Mouse (Mus musculus): ENCODE measurements at regions not wholly inside any gene's neighbourhood (a gene's known extent, or its start where the extent isn't known, plus 50 kb on each side); places are given as distances from the start of the nearest gene placed in this dataset.

- Histone ChIP-seq H3K4me3 (ENCODE audit: low read depth, low read length) (no peak overlapping the region), H3K4me1 (ENCODE audit: control insufficient read depth, insufficient read depth, insufficient read length, low read length) (no peaks in the 10 kb centered on the region), H3K36me3 (ENCODE audit: control insufficient read depth, insufficient read depth, low read length) (no peaks in the 10 kb centered on the region), H3K27ac (ENCODE audit: insufficient read depth, low read depth, low read length) (no peak overlapping the region), H3K27me3 (ENCODE audit: control insufficient read depth, insufficient read depth, low read length) (no peaks in the 10 kb centered on the region)
- WGBS = 32% methylated on average over 7 of the region's 7 CpGs
- TF ChIP-seq POLR2A (IDR thresholded peaks at IDR 0.05; ENCODE audit: low read depth, low read length) = no peak
- TF ChIP-seq CTCF (IDR thresholded peaks at IDR 0.05; ENCODE audit: extremely low read depth, insufficient read length, insufficient replicate concordance, low read depth, low read length) = no peak
These were observed 132.6 kb upstream of the Smim23 start for GRCm38 (mm10) chr11:32956993-32957392.

GRCm38 (mm10) chr11:32952271-32952670 is 127.9 kb upstream of the Smim23 start:
- no peaks in the 10 kb centered on the region for H3K36me3 ChIP-seq (ENCODE audit: control insufficient read depth, insufficient read depth, low read length)
- no peaks in the 10 kb centered on the region for H3K27me3 ChIP-seq (ENCODE audit: control insufficient read depth, insufficient read depth, low read length)
- H3K27ac ChIP-seq (ENCODE audit: insufficient read depth, low read depth, low read length) = no peak overlapping the region
- no peaks in the 10 kb centered on the region for H3K4me1 ChIP-seq (ENCODE audit: control insufficient read depth, insufficient read depth, insufficient read length, low read length)
- TF ChIP-seq CTCF (IDR thresholded peaks at IDR 0.05; ENCODE audit: extremely low read depth, insufficient read length, insufficient replicate concordance, low read depth, low read length) (no peak), POLR2A (IDR thresholded peaks at IDR 0.05; ENCODE audit: low read depth, low read length) (no peak)
- H3K4me3 ChIP-seq (ENCODE audit: low read depth, low read length) = no peak overlapping the region

GRCm38 (mm10) chr11:32948132-32948531 is 123.7 kb upstream of the Smim23 start:
- no peak overlapping the region for H3K4me3 ChIP-seq (ENCODE audit: low read depth, low read length)
- whole genome bisulfite sequencing = 74% methylated on average over 4 of the region's 4 CpGs
- no peaks in the 10 kb centered on the region for H3K36me3 ChIP-seq (ENCODE audit: control insufficient read depth, insufficient read depth, low read length)
- no peaks in the 10 kb centered on the region for H3K4me1 ChIP-seq (ENCODE audit: control insufficient read depth, insufficient read depth, insufficient read length, low read length)
- TF ChIP-seq CTCF (IDR thresholded peaks at IDR 0.05; ENCODE audit: extremely low read depth, insufficient read length, insufficient replicate concordance, low read depth, low read length) = no peak
- TF ChIP-seq POLR2A (IDR thresholded peaks at IDR 0.05; ENCODE audit: low read depth, low read length) = no peak
- no peaks in the 10 kb centered on the region for H3K27me3 ChIP-seq (ENCODE audit: control insufficient read depth, insufficient read depth, low read length)
- no peak overlapping the region for H3K27ac ChIP-seq (ENCODE audit: insufficient read depth, low read depth, low read length)

GRCm38 (mm10) chr11:32946481-32947001 is 122.1 kb upstream of the Smim23 start:
- no peaks in the 10 kb centered on the region for H3K27me3 ChIP-seq (ENCODE audit: control insufficient read depth, insufficient read depth, low read length)
- WGBS = 51% methylated on average over 3 of the region's 3 CpGs
- TF ChIP-seq CTCF (IDR thresholded peaks at IDR 0.05; ENCODE audit: extremely low read depth, insufficient read length, insufficient replicate concordance, low read depth, low read length) = no peak
- no peak for TF ChIP-seq POLR2A (IDR thresholded peaks at IDR 0.05; ENCODE audit: low read depth, low read length)
- no peaks in the 10 kb centered on the region for H3K36me3 ChIP-seq (ENCODE audit: control insufficient read depth, insufficient read depth, low read length)
- H3K4me1 ChIP-seq (ENCODE audit: control insufficient read depth, insufficient read depth, insufficient read length, low read length) = no peaks in the 10 kb centered on the region
- H3K4me3 ChIP-seq (ENCODE audit: low read depth, low read length) = no peak overlapping the region
- H3K27ac ChIP-seq (ENCODE audit: insufficient read depth, low read depth, low read length) = no peak overlapping the region

GRCm38 (mm10) chr11:32945071-32945470 is 120.7 kb upstream of the Smim23 start:
- Histone ChIP-seq H3K4me3 (ENCODE audit: low read depth, low read length) (no peak overlapping the region), H3K36me3 (ENCODE audit: control insufficient read depth, insufficient read depth, low read length) (no peaks in the 10 kb centered on the region), H3K4me1 (ENCODE audit: control insufficient read depth, insufficient read depth, insufficient read length, low read length) (no peaks in the 10 kb centered on the region), H3K27me3 (ENCODE audit: control insufficient read depth, insufficient read depth, low read length) (no peaks in the 10 kb centered on the region), H3K27ac (ENCODE audit: insufficient read depth, low read depth, low read length) (no peak overlapping the region)
- WGBS = 80% methylated on average over 2 of the region's 2 CpGs
- TF ChIP-seq POLR2A (IDR thresholded peaks at IDR 0.05; ENCODE audit: low read depth, low read length) (no peak), CTCF (IDR thresholded peaks at IDR 0.05; ENCODE audit: extremely low read depth, insufficient read length, insufficient replicate concordance, low read depth, low read length) (no peak)

- WGBS = 77% methylated on average over 5 of the region's 5 CpGs
- TF ChIP-seq POLR2A (IDR thresholded peaks at IDR 0.05; ENCODE audit: low read depth, low read length) (no peak), CTCF (IDR thresholded peaks at IDR 0.05; ENCODE audit: extremely low read depth, insufficient read length, insufficient replicate concordance, low read depth, low read length) (no peak)
- H3K4me1 ChIP-seq (ENCODE audit: control insufficient read depth, insufficient read depth, insufficient read length, low read length) = no peaks in the 10 kb centered on the region
- H3K36me3 ChIP-seq (ENCODE audit: control insufficient read depth, insufficient read depth, low read length) = no peaks in the 10 kb centered on the region
- H3K27me3 ChIP-seq (ENCODE audit: control insufficient read depth, insufficient read depth, low read length) = no peaks in the 10 kb centered on the region
- H3K27ac ChIP-seq (ENCODE audit: insufficient read depth, low read depth, low read length) = no peak overlapping the region
- H3K4me3 ChIP-seq (ENCODE audit: low read depth, low read length) = no peak overlapping the region
These were observed 117.1 kb upstream of the Smim23 start for GRCm38 (mm10) chr11:32941331-32942009.

- Histone ChIP-seq H3K36me3 (ENCODE audit: control insufficient read depth, insufficient read depth, low read length) (no peaks in the 10 kb centered on the region), H3K4me3 (ENCODE audit: low read depth, low read length) (no peak overlapping the region)
- 73% methylated on average over 1 of the region's 1 CpGs for WGBS
These were observed 114.7 kb upstream of the Smim23 start for GRCm38 (mm10) chr11:32939102-32939501.

More at GRCm38 (mm10) chr11:32939102-32939501, 114.7 kb upstream of the Smim23 start:
- TF ChIP-seq CTCF (IDR thresholded peaks at IDR 0.05; ENCODE audit: extremely low read depth, insufficient read length, insufficient replicate concordance, low read depth, low read length) = no peak
- TF ChIP-seq POLR2A (IDR thresholded peaks at IDR 0.05; ENCODE audit: low read depth, low read length) = no peak
- Histone ChIP-seq H3K27ac (ENCODE audit: insufficient read depth, low read depth, low read length) (no peak overlapping the region), H3K4me1 (ENCODE audit: control insufficient read depth, insufficient read depth, insufficient read length, low read length) (no peaks in the 10 kb centered on the region), H3K27me3 (ENCODE audit: control insufficient read depth, insufficient read depth, low read length) (no peaks in the 10 kb centered on the region)

All from small intestine, adult 2 months (tissue).